ENCODE assay signal across 8 mouse cellular contexts in the genomic region with DNA sequence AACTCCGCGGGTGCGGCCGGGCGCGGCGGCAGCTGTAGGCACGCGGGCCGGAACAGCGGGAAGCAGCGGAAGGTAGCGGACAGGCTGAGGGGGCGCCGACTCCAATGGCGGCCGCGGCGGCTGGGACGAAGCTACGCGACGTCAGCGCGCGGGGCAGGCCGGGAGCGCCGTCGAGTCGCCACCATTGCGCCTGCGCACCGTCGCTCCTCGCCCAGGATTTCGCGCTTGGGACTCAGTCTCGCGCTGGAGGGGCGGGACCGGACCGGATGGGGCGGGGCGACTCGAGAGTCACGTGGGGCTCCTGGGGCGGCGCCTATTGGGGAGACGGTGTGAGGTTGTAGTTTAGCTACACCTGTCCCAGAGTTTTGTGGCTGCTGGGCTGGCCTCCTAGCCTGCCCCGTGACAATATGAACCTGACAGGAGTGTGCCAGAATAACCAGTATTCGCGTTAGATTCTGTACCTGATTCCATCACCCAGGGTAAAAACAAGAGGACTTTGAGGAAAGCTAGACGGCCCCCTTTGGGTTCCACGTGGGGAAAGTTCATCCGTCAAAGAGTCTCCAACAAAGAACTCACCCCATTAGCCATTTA. TPM values are rescaled to one million over a fixed set of nuclear protein-coding genes. Genes with fewer than 3 reads are reported as not detected.
DNase-seq lines count a peak whose midpoint lies in the region; ATAC-seq and TF ChIP-seq lines count a peak whose summit lies in the region.

A gene (minus strand): TSS at position 140 of the 591 bp plus-strand sequence.

- H3K27me3 ChIP-seq in ES-Bruce4 (ENCODE audit: control insufficient read depth, insufficient read depth, low read length, poor library complexity, severe bottlenecking): no peaks in the 10 kb centered on the region
- peaks cover 14% of the 10 kb centered on the region; the same call in 1 of the 2 replicates for H3K27me3 ChIP-seq in forebrain, embryonic 13.5 days
- H3K27me3 ChIP-seq in liver, postnatal 0 days (ENCODE audit: insufficient read depth, low read length): no peaks in the 10 kb centered on the region
- H3K27me3 ChIP-seq in neural tube, embryonic 14.5 days (ENCODE audit: control insufficient read depth, insufficient read depth, low read length): no peaks in the 10 kb centered on the region

- no peak for TF ChIP-seq EP300 in ES-Bruce4 (IDR thresholded peaks at IDR 0.05; ENCODE audit: insufficient read depth, low read depth, low read length)
- no peak for TF ChIP-seq EP300 in liver, postnatal 0 days (IDR thresholded peaks at IDR 0.05; ENCODE audit: low read depth)

- H3K9me3 ChIP-seq in ES-Bruce4 (replicated peaks; ENCODE audit: control insufficient read depth, insufficient read depth, low read length, poor library complexity, severe bottlenecking): no peaks in the 10 kb centered on the region
- no peaks in the 10 kb centered on the region for H3K9me3 ChIP-seq in forebrain, embryonic 13.5 days (replicated peaks)
- no peaks in the 10 kb centered on the region for H3K9me3 ChIP-seq in liver, postnatal 0 days (ENCODE audit: low read length)
- H3K9me3 ChIP-seq in neural tube, embryonic 14.5 days (ENCODE audit: control insufficient read depth, low read length): no peaks in the 10 kb centered on the region

- intact Hi-C loops in heart, postnatal 10 days (cut with DNase I): no loop called here

- H3K36me3 ChIP-seq in ES-Bruce4 (ENCODE audit: control insufficient read depth, insufficient read depth, low read length, poor library complexity, severe bottlenecking): peaks cover 27% of the 10 kb centered on the region
- peaks cover 28% of the 10 kb centered on the region for H3K36me3 ChIP-seq in forebrain, embryonic 13.5 days (ENCODE audit: poor library complexity, severe bottlenecking)
- peaks cover 24% of the 10 kb centered on the region for H3K36me3 ChIP-seq in liver, postnatal 0 days (replicated peaks; ENCODE audit: insufficient read depth, low read length)
- H3K36me3 ChIP-seq in neural tube, embryonic 14.5 days (ENCODE audit: control insufficient read depth, insufficient read depth, low read length): 0 out of 2 replicates have a peak, but pooled peaks cover 6% of the 10 kb centered on the region

- H3K4me2 ChIP-seq in forebrain, embryonic 13.5 days: peak within 1 kb of the TSS; percentile 93
- peak within 1 kb of the TSS; percentile 82 for H3K4me2 ChIP-seq in liver, postnatal 0 days (ENCODE audit: low read depth, low read length)
- peak within 1 kb of the TSS; percentile 97 for H3K4me2 ChIP-seq in neural tube, embryonic 14.5 days (ENCODE audit: low read depth, low read length)

- DNase-seq in heart, postnatal 10 days: peak; percentile 98 to 99
- DNase-seq in large intestine, adult 2 months (ENCODE audit: low read depth, low spot score): peak; percentile 76
- peak; percentile 99 for DNase-seq in liver, postnatal 0 days
- peak; percentile 100 for DNase-seq in testis, postnatal 10 days (ENCODE audit: low spot score)

- WGBS in forebrain, embryonic 13.5 days: 1% methylated on average over 31 of the region's 56 CpGs
- under 1% methylated on average over 56 of the region's 56 CpGs for WGBS in large intestine, adult 2 months
- WGBS in liver, postnatal 0 days (ENCODE audit: insufficient replicate concordance): 1% methylated on average over 54 of the region's 56 CpGs
- under 1% methylated on average over 29 of the region's 56 CpGs for WGBS in neural tube, embryonic 14.5 days

- peak; percentile 91 for ATAC-seq in cerebellum, adult (ENCODE audit: insufficient number of reproducible peaks, low FRiP score, low TSS enrichment)
- peak; percentile 96 for ATAC-seq in forebrain, embryonic 13.5 days
- peak; percentile 97 for ATAC-seq in liver, postnatal 0 days
- peak; percentile 96 for ATAC-seq in neural tube, embryonic 14.5 days (ENCODE audit: low read depth)

- H3K4me1 ChIP-seq in ES-Bruce4 (ENCODE audit: control insufficient read depth, insufficient read depth, low read length): no peaks in the 10 kb centered on the region
- H3K4me1 ChIP-seq in forebrain, embryonic 13.5 days: peaks cover 17% of the 10 kb centered on the region
- H3K4me1 ChIP-seq in liver, postnatal 0 days (ENCODE audit: insufficient read depth): peaks cover 17% of the 10 kb centered on the region
- peaks cover 7% of the 10 kb centered on the region for H3K4me1 ChIP-seq in neural tube, embryonic 14.5 days (ENCODE audit: control insufficient read depth, insufficient read depth, low read length)

- peak within 1 kb of the TSS; percentile 39; the same call in 1 of the 2 replicates for H3K27ac ChIP-seq in ES-Bruce4 (ENCODE audit: insufficient read depth, low read length)
- H3K27ac ChIP-seq in forebrain, embryonic 13.5 days: peak within 1 kb of the TSS; percentile 61; the same call in 1 of the 2 replicates
- peak within 1 kb of the TSS; percentile 91 for H3K27ac ChIP-seq in liver, postnatal 0 days (ENCODE audit: low read depth)
- peak within 1 kb of the TSS; percentile 64 for H3K27ac ChIP-seq in neural tube, embryonic 14.5 days (ENCODE audit: low read depth, low read length)

- H3K9ac ChIP-seq in ES-Bruce4 (ENCODE audit: low read depth, poor library complexity, severe bottlenecking): peak within 1 kb of the TSS; percentile 97
- H3K9ac ChIP-seq in forebrain, embryonic 13.5 days: peak within 1 kb of the TSS; percentile 98
- peak within 1 kb of the TSS; percentile 99 for H3K9ac ChIP-seq in liver, postnatal 0 days (replicated peaks)
- H3K9ac ChIP-seq in neural tube, embryonic 14.5 days (replicated peaks; ENCODE audit: low read depth, low read length): peak within 1 kb of the TSS; percentile 93

- no peak for TF ChIP-seq CTCF in ES-Bruce4 (IDR thresholded peaks at IDR 0.05; ENCODE audit: low read depth, low read length)
- TF ChIP-seq CTCF in liver, postnatal 0 days (IDR thresholded peaks at IDR 0.05; ENCODE audit: low read depth): no peak

- peak; percentile 49 for TF ChIP-seq POLR2A in ES-Bruce4 (IDR thresholded peaks at IDR 0.05; ENCODE audit: insufficient read depth, low read length)

- H3K4me3 ChIP-seq in ES-Bruce4 (ENCODE audit: low read depth, low read length): peak within 1 kb of the TSS; percentile 87
- peak within 1 kb of the TSS; percentile 100 for H3K4me3 ChIP-seq in forebrain, embryonic 13.5 days
- H3K4me3 ChIP-seq in liver, postnatal 0 days (ENCODE audit: low read depth, low read length): peak within 1 kb of the TSS; percentile 98
- peak within 1 kb of the TSS; percentile 99 for H3K4me3 ChIP-seq in neural tube, embryonic 14.5 days (ENCODE audit: low read depth, low read length)

RNA-seq across cellular contexts. Expression of the gene that starts here (rescaled TPM):
- 103 and 112 TPM in 2 replicates for polyA plus RNA-seq in ES-Bruce4 (2011; ENCODE audit: insufficient read depth, insufficient read length, low read depth, missing spikeins)
- polyA plus RNA-seq in forebrain, embryonic 13.5 days (2015; fragmentation: Nextera tagmentation; extraction: Ambion mirVana): 25.3 and 33.1 TPM in 2 replicates
- 10 to 100 TPM; 46.6 to 46.9 TPM for total RNA-seq in heart, postnatal 10 days (2021)
- 26.5 and 34.7 TPM in 2 replicates for polyA plus RNA-seq in large intestine, adult 2 months (2012; rRNA removed)
- polyA plus RNA-seq in liver, postnatal 0 days (2015; fragmentation: Nextera tagmentation; extraction: Ambion mirVana): 17.3 and 17.8 TPM in 2 replicates
- polyA plus RNA-seq in neural tube, embryonic 14.5 days (2014; fragmentation: Nextera tagmentation; extraction: Ambion mirVana): 49.2 and 61.0 TPM in 2 replicates

Comparison
In these comparisons a context has a peak if more than half of its experiments do, and no peak if none do; other contexts are left out.
1. Peak in every context shown above with its lines: DNase-seq, ATAC-seq, H3K4me3 ChIP-seq and H3K27ac ChIP-seq.
2. H3K27ac ChIP-seq: peak in every context shown above with its lines; median percentile 91 in liver, postnatal 0 days; 64 in neural tube, embryonic 14.5 days; 61 in forebrain, embryonic 13.5 days; 39 in ES-Bruce4.